Mouse (Mus musculus) liver (tissue): Measurements from ENCODE around the gene Luzp1.

Source experiments
- DNase-seq: peaks from one replicate; pipeline ENCODE4 v3.0.0-alpha.2; 2020; ENCODE audit warnings: mixed read lengths

Gene Luzp1

GRCm38 (mm10) chr4:136469371-136469903 lies at the start of gene Luzp1:
TSS of gene Luzp1 (plus strand) at chr4:136469761.
- peak; percentile 91 for DNase-seq

- DNase-seq: no peak
Measured at GRCm38 (mm10) chr4:136423224-136423623, 46.3 kb upstream of the Luzp1 start, which contains the start of gene Htr1d. TSS of gene Htr1d (plus strand) at chr4:136423524.

- DNase-seq: no peak
Measured at GRCm38 (mm10) chr4:136424120-136424999, 45.2 kb upstream of the Luzp1 start.

- no peak for DNase-seq
Measured at GRCm38 (mm10) chr4:136425000-136425288, 44.6 kb upstream of the Luzp1 start.

GRCm38 (mm10) chr4:136430609-136431375 lies 38.8 kb upstream of the Luzp1 start:
- no peak for DNase-seq

- DNase-seq: peak; percentile 54
Measured at GRCm38 (mm10) chr4:136431376-136431693, 38.2 kb upstream of the Luzp1 start.

- DNase-seq: no peak
Measured at GRCm38 (mm10) chr4:136434029-136434428, 35.5 kb upstream of the Luzp1 start.

GRCm38 (mm10) chr4:136439106-136439505 lies 30.5 kb upstream of the Luzp1 start:
- DNase-seq: no peak

GRCm38 (mm10) chr4:136441354-136442043 lies 28.1 kb upstream of the Luzp1 start:
- no peak for DNase-seq

GRCm38 (mm10) chr4:136444561-136444960 lies 25.0 kb upstream of the Luzp1 start:
- DNase-seq: no peak

GRCm38 (mm10) chr4:136449795-136450194 lies 19.8 kb upstream of the Luzp1 start:
- no peak for DNase-seq

GRCm38 (mm10) chr4:136450271-136450670 lies 19.3 kb upstream of the Luzp1 start:
- no peak for DNase-seq

- DNase-seq: peak; percentile 50
Measured at GRCm38 (mm10) chr4:136451564-136451963, 18.0 kb upstream of the Luzp1 start.

GRCm38 (mm10) chr4:136452286-136452685 lies 17.3 kb upstream of the Luzp1 start:
- DNase-seq: no peak

- peak; percentile 33 for DNase-seq
Measured at GRCm38 (mm10) chr4:136452792-136453191, 16.8 kb upstream of the Luzp1 start.

- DNase-seq: peak; percentile 71
Measured at GRCm38 (mm10) chr4:136454850-136455260, 14.7 kb upstream of the Luzp1 start.

- DNase-seq: no peak
Measured at GRCm38 (mm10) chr4:136456516-136457218, 12.9 kb upstream of the Luzp1 start.

- no peak for DNase-seq
Measured at GRCm38 (mm10) chr4:136458276-136458675, 11.3 kb upstream of the Luzp1 start.

- DNase-seq: no peak
Measured at GRCm38 (mm10) chr4:136459210-136459609, 10.4 kb upstream of the Luzp1 start.

- no peak for DNase-seq
Measured at GRCm38 (mm10) chr4:136461206-136461605, 8.4 kb upstream of the Luzp1 start.

- DNase-seq: no peak
Measured at GRCm38 (mm10) chr4:136461761-136462085, 7.8 kb upstream of the Luzp1 start.

GRCm38 (mm10) chr4:136462086-136462838 lies 7.3 kb upstream of the Luzp1 start, which contains the start of gene 6030445D17Rik:
TSS of gene 6030445D17Rik (plus strand) at chr4:136462250.
- DNase-seq: peak; percentile 63
